Mouse (Mus musculus) megakaryocyte, embryonic 14.5 days (primary cell): Measurements from ENCODE around the gene Galns. TPM values are rescaled to one million over a fixed set of nuclear protein-coding genes. Genes with fewer than 3 reads are reported as not detected.

Source experiments
- H3K27me3 ChIP-seq: replicated peaks from 2 replicates; pipeline ENCODE3; 2012; ENCODE audit warnings: inconsistent platforms
- H3K36me3 ChIP-seq: replicated peaks from 2 replicates; pipeline ENCODE3; 2012; ENCODE audit warnings: low read length, inconsistent platforms, mixed read lengths
- H3K4me1 ChIP-seq: 2 replicates; pipeline ENCODE4 v1.6.1; 2012; ENCODE audit warnings: inconsistent platforms
- H3K4me3 ChIP-seq: replicated peaks from 2 replicates; pipeline ENCODE3; 2012; ENCODE audit warnings: moderate library complexity, mild to moderate bottlenecking, inconsistent platforms
- H3K9me3 ChIP-seq: 2 replicates; pipeline ENCODE4 v1.6.1; 2012; ENCODE audit warnings: inconsistent platforms
- FLI1 ChIP-seq: IDR thresholded peaks from 2 replicates; pipeline ENCODE4 v1.6.1; 2012; ENCODE audit warnings: low read length, inconsistent platforms, mixed read lengths
- GATA1 ChIP-seq: IDR thresholded peaks from 3 replicates; pipeline ENCODE4 v1.6.1; 2012; ENCODE audit warnings: mixed read lengths, low read length, inconsistent platforms, borderline replicate concordance
- polyA plus RNA-seq: library from polyadenylated mRNA; stranded (reverse); fragments of >175 nt; gene quantifications from 2 replicates; pipeline ENCODE4 v1.2.3, GENCODE M21; 2012; ENCODE audit warnings: low replicate concordance; ENCODE audit not compliant: insufficient read depth

Gene Galns
- polyA plus RNA-seq, 1 experiment, result 15.3 TPM

- Histone ChIP-seq H3K27me3 (peaks cover 12% of the 10 kb centered on the region), H3K4me1 (peaks cover 66% of the 10 kb centered on the region), H3K9me3 (no peaks in the 10 kb centered on the region), H3K36me3 (peaks cover 29% of the 10 kb centered on the region), H3K4me3 (no peak within 1 kb of the TSS)
- TF ChIP-seq GATA1 (no peak), FLI1 (no peak)
Observed at GRCm38 (mm10) chr8:122622727-122623126, 11.5 kb upstream of the Galns start, which contains the start of gene Pabpn1l. Gene Pabpn1l, minus strand, starts transcription at chr8:122622739.

GRCm38 (mm10) chr8:122620446-122620845 is 9.2 kb upstream of the Galns start:
- H3K4me1 ChIP-seq, result peaks cover 54% of the 10 kb centered on the region
- peaks cover 23% of the 10 kb centered on the region for H3K36me3 ChIP-seq
- no peak overlapping the region for H3K4me3 ChIP-seq

GRCm38 (mm10) chr8:122618660-122619378 is 7.6 kb upstream of the Galns start:
- no peaks in the 10 kb centered on the region for H3K9me3 ChIP-seq
- TF ChIP-seq FLI1 (no peak), GATA1 (no peak)
- H3K27me3 ChIP-seq, result peaks cover 12% of the 10 kb centered on the region
- peaks cover 40% of the 10 kb centered on the region for H3K4me1 ChIP-seq
- no peak overlapping the region for H3K4me3 ChIP-seq
- peaks cover 27% of the 10 kb centered on the region for H3K36me3 ChIP-seq

More at GRCm38 (mm10) chr8:122620446-122620845, 9.2 kb upstream of the Galns start:
- H3K27me3 ChIP-seq, result peaks cover 12% of the 10 kb centered on the region
- no peaks in the 10 kb centered on the region for H3K9me3 ChIP-seq
- no peak for TF ChIP-seq GATA1
- no peak for TF ChIP-seq FLI1

- peaks cover 43% of the 10 kb centered on the region for H3K4me1 ChIP-seq
- peaks cover 12% of the 10 kb centered on the region for H3K27me3 ChIP-seq
- H3K4me3 ChIP-seq, result no peak overlapping the region
- peaks cover 35% of the 10 kb centered on the region for H3K36me3 ChIP-seq
- H3K9me3 ChIP-seq, result no peaks in the 10 kb centered on the region
- TF ChIP-seq GATA1, result no peak
- TF ChIP-seq FLI1, result no peak
Observed at GRCm38 (mm10) chr8:122617947-122618546, 6.8 kb upstream of the Galns start.

GRCm38 (mm10) chr8:122616181-122616905 is 5.1 kb upstream of the Galns start:
- TF ChIP-seq GATA1 (no peak), FLI1 (no peak)
- Histone ChIP-seq H3K4me1 (peaks cover 52% of the 10 kb centered on the region), H3K9me3 (no peaks in the 10 kb centered on the region), H3K36me3 (peaks cover 39% of the 10 kb centered on the region), H3K4me3 (no peak overlapping the region), H3K27me3 (peaks cover 3% of the 10 kb centered on the region)

- H3K9me3 ChIP-seq, result no peaks in the 10 kb centered on the region
- TF ChIP-seq FLI1 (no peak), GATA1 (no peak)
- H3K4me1 ChIP-seq, result peaks cover 44% of the 10 kb centered on the region
Observed at GRCm38 (mm10) chr8:122610612-122611277, 518 bp downstream of the Galns start.

GRCm38 (mm10) chr8:122610209-122610608 is 1.1 kb downstream of the Galns start:
- peak overlapping the region; percentile 98 for H3K4me3 ChIP-seq
- no peak for TF ChIP-seq GATA1
- no peak for TF ChIP-seq FLI1
- H3K36me3 ChIP-seq, result peaks cover 24% of the 10 kb centered on the region
- H3K27me3 ChIP-seq, result no peaks in the 10 kb centered on the region
- H3K9me3 ChIP-seq, result no peaks in the 10 kb centered on the region
- H3K4me1 ChIP-seq, result peaks cover 48% of the 10 kb centered on the region

More at GRCm38 (mm10) chr8:122610612-122611277, 518 bp downstream of the Galns start:
- Histone ChIP-seq H3K4me3 (peak overlapping the region; percentile 98), H3K36me3 (peaks cover 30% of the 10 kb centered on the region), H3K27me3 (no peaks in the 10 kb centered on the region)

GRCm38 (mm10) chr8:122606810-122607209 is 4.5 kb downstream of the Galns start:
- Histone ChIP-seq H3K4me3 (no peak overlapping the region), H3K9me3 (no peaks in the 10 kb centered on the region), H3K36me3 (peaks cover 18% of the 10 kb centered on the region), H3K27me3 (peaks cover 4% of the 10 kb centered on the region), H3K4me1 (peaks cover 45% of the 10 kb centered on the region)
- TF ChIP-seq FLI1, result no peak
- TF ChIP-seq GATA1, result no peak

GRCm38 (mm10) chr8:122605367-122605766 is 5.9 kb downstream of the Galns start:
- Histone ChIP-seq H3K4me3 (no peak overlapping the region), H3K4me1 (peaks cover 37% of the 10 kb centered on the region), H3K27me3 (peaks cover 4% of the 10 kb centered on the region), H3K36me3 (peaks cover 32% of the 10 kb centered on the region), H3K9me3 (no peaks in the 10 kb centered on the region)
- TF ChIP-seq FLI1, result no peak
- no peak for TF ChIP-seq GATA1
